Mouse (Mus musculus): Measurements from ENCODE around the gene Tpp1. TPM values are rescaled to one million over a fixed set of nuclear protein-coding genes. Genes with fewer than 3 reads are reported as not detected.
"Not testable (repeated sequence)": the region's sequence is repeated elsewhere in the genome, so short reads cannot be mapped to it uniquely, and the experiment has no call there.

Gene Tpp1
- total RNA-seq, 2 experiments from 2014 or later, result 14.2 to 34.0 TPM

DNA sequence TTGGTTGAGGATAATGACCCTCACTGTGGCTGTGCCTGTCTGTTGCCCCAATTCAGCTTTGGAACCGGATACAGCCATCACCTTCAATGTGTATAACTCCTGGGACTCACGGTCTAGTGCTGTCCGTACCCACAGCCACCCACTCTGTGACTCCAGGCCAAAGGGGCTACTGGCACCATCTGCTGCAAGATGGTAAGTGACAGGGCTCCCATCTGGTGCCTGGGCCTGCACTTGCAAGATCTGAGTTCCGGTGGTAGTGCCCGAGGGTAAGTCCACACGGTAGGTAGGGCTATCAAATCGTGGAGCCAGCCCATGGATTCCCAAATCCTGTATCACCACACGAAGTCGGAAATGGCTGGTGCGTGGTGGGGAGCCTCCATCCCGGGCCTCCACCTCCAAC is 12.3 kb upstream of the Tpp1 start:
- ATAC-seq (replicated peaks; ENCODE audit: low FRiP score, poor library complexity, severe bottlenecking), result no peak

DNA sequence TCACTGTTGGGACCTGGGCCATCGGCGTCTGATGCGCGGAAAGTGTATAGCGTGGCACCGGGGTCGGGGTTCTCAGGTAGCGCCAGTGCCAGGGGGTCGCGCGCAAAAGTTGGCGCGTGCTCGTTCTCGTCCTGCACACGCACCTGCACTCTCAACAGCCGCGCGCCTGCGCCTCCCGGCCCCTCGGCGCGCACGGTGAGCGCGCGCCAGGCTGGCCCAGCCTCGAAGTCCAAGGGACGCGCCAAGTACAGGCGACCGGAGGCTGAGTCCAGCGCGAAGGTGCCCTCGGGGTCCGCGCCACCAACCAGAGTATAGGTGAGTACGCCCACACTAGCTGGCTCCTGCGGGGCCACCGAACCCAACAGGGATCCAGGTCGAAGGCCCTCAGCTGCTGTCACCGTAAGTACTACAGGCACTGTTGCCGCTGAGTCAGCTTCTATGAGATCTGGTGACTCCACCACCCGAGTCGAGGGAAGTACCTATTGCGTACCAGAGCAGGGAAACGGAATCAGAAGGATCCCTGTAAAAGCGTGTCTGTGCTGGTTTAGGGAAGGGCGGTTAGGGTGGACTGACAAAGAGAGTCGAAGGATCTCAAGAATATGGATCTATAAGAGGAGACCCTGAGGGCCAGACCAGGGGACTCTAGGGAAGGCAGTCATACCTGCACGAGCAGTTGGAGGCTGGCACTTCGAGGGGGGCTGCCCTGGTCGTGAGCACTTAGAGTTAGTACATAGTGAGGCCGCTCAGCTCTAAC is 10.7 kb upstream of the Tpp1 start:
- ATAC-seq (replicated peaks; ENCODE audit: low FRiP score, poor library complexity, severe bottlenecking), result no peak

DNA sequence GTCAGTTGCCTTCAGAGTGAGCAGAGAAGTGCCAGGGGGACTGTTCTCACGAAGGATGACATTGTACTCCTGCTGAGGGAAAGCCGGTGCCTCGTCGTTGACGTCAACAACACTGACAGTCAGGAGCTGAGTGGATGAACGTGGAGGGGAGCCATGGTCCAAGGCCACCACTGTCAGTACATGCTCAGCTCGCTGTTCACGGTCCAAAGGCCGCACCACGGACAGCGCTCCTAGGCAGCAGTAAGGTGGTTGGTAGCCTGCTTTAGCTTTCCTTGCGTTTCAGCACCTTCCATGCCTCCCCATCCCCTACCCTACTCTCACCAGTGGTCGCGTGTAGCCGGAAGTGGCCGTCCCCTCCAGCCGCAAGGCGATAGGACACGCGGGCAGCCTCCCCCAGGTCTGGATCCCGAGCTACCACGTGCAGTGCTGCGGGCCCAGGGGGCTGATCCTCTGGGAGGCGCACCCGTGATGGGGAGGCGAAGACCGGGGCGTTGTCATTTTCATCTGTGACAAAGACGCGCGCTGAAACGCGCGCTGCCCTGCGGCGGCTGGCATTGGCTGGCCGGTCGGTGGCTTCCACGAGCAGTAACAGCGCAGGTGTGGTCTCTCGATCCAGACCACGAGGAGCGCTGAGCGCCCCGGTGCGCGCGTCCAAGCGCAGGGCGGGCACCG is 9.9 kb upstream of the Tpp1 start:
- no peak for ATAC-seq (replicated peaks; ENCODE audit: low FRiP score, poor library complexity, severe bottlenecking)

DNA sequence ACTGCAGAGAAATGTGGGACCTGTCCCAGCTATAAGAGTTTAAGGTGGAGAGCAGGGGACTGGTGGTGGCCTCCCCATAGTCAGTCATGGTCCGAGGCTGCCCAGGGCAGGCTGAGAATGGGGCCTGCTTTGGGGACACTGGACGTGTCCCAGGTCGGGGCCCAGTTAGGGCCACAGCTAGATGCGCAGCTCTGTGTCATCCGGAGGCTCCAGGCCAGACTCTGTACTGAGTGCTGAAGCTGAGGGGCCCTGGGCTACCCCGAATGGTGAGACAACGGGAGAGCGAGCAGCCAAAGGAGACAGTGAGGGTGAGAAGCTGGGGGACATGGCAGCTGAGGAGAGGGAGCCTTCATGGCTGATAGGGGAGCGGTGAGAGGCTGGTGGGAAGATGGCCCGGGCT is 1.2 kb upstream of the Tpp1 start:
- ATAC-seq (replicated peaks; ENCODE audit: low FRiP score, poor library complexity, severe bottlenecking), result no peak

DNA sequence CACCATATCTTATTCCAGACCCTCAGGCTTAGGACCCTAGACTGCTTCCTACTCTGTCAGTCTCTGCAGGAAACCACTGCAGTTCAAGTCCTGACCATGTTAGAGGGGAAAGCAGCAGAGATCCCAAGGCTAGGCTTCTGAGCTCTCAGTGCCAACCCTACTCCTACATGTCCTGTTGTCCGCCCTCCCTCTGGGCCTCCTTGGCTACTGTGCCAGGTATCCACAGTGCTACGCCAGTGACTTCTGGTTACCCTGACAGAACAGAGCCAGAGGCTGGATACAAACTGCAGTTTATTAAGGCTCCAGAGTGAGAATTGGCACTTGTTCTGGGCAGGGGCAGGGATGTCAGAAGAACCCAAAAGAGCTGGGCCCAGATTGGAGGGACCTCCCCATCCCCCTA is 681 bp upstream of the Tpp1 start:
- no peak for ATAC-seq (replicated peaks; ENCODE audit: low FRiP score, poor library complexity, severe bottlenecking)

DNA sequence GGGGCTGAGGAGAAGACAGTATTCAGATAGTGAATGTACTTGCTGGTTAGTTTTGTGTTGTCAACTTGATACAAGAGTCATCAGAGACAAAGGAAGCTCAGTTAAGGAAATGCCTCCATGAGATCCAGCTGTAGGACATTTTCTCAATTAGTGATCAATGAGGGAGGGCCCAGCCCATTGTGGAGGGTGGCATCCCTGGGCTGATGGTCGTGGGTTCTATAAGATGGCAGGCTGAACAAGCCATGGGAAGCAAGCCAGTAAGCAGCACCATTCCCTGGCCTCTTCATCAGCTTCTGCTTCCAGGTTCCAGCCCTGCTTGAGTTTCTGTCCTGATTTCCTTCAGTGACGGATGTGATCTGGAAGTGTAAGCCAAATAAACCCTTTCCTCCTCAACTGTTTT is 4.3 kb downstream of the Tpp1 start:
- no peak for ATAC-seq (replicated peaks; ENCODE audit: low FRiP score, poor library complexity, severe bottlenecking)

DNA sequence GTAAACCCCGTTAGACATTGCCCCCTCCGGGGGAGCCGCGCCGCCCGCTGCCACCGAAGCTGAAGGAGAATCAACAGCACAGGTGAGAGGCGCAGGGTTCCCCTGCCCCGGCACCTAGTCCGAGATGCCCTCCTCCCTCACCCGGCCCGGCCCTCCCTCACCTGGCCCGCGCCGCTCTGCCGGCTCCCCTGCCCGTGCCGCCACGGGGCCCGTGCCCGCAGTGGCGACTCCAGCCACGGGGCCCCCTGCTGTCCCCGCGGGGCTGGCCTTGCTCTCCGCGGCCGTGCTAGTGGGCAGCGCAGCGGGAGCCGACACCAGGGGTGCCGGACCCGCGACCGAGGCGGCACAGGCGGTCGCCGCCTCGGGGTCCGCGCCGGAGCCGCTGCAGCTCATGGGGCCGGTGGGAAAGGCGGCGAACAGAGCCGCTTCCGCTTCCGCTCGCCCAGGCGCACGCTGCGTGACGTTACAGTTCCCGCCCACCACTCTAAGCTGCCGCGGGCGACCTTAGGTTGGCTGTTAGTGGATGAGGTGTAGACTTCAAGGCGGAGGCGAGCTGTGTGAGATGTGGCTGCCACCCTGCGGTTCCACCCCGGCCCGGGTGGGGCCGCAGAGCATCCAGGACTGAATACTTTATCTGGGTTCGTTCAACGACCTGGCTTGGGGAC is 8.0 kb downstream of the Tpp1 start, which contains the start of gene Taf10:
Gene Taf10 (minus strand): TSS at position 436 of the 665 bp plus-strand sequence.
- ATAC-seq (replicated peaks; ENCODE audit: low FRiP score, poor library complexity, severe bottlenecking), result peak; percentile 98

DNA sequence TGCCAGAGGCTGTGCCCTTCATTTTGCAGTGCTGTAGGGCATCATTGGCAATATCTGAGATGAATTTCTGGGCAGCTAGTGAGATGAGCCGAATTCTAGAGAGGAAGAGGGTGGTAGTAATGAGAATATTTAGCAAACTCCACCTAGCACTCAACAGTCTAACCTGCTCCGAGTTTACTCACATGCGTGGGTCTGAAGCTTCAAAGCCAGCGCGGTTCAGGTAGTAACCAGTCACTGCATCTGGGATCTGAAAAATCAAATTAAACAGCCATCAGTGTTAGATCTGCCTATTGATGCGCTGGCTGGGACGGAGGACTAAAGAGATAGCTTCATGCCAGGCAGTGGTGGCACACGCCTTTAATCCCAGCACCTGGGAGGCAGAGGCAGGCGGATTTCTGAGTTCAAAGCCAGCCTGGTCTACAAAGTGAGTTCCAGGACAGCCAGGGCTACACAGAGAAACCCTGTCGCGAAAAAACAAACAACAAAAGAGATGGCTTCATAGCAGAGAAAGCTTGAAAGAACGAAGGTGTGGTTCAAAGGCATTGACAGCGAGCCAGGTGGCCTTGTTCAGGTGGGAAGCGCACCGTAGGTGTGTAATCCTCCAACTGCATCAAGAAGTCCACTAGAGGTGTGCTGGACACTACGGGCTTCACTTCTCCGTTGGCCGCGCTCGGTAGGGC is 8.6 kb downstream of the Tpp1 start:
- ATAC-seq (replicated peaks; ENCODE audit: low FRiP score, poor library complexity, severe bottlenecking), result not testable (repeated sequence)

DNA sequence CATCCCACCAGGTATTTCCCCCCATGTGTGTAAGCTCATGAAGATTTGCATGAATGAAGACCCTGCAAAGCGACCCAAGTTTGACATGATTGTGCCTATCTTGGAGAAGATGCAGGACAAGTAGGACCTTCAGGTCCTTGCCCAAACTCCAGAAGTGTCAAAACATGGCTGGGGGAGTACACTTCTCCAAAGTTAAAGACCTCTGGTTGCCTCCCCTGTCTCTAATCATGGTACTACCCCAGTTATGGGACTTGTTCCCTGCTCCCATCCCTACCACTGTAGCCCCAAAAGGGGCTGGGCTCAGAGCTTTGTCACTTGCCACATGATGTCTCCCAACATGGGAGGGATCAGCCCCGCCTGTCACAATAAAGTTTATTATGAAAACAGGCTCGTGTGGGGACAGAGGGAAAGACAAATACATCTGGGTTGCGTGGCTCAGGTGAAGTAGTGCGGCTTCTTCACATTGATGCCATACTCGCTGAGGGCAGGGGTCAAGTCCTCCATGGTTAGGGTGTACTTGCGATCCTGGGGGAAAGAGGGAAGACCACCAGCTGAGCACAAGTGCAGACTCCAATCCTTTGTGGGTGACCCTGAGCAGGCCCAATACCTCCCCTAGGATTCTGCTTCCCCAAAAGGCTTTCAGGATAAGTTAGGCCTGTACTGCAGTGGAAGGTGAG is 9.4 kb downstream of the Tpp1 start:
- ATAC-seq (replicated peaks; ENCODE audit: low FRiP score, poor library complexity, severe bottlenecking), result not testable (repeated sequence)

DNA sequence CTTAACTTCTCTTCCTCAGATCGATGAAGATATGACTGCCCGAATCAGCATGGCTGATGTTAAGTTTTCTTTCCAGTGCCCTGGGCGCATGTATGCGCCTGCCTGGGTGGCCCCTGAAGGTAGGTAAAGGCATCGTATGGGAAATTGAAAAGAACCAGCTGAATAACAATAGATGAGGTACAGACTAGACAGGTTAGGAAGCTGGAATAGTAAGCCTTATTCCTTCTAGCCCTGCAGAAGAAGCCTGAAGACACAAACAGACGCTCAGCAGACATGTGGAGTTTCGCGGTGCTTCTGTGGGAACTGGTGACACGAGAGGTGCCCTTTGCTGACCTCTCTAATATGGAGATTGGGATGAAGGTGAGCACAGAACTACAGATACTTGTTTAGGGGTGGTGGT is 10.1 kb downstream of the Tpp1 start:
- ATAC-seq (replicated peaks; ENCODE audit: low FRiP score, poor library complexity, severe bottlenecking), result no peak

DNA sequence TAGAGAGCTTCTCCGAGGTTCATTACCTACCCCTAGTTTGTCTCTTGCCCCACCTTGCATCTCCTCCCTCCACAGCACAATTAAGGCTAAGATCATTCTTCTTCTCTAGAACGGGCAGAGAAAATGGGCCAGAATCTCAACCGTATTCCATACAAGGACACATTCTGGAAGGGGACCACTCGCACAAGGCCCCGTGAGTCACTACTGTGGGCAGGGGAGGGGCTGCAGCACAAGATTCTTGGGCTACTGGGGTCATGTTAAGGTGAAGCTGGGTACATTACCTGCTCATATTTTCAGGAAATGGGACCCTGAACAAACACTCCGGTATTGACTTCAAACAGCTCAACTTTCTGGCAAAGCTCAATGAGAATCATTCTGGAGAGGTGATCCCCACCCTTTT is 11.2 kb downstream of the Tpp1 start:
- ATAC-seq (replicated peaks; ENCODE audit: low FRiP score, poor library complexity, severe bottlenecking), result no peak

DNA sequence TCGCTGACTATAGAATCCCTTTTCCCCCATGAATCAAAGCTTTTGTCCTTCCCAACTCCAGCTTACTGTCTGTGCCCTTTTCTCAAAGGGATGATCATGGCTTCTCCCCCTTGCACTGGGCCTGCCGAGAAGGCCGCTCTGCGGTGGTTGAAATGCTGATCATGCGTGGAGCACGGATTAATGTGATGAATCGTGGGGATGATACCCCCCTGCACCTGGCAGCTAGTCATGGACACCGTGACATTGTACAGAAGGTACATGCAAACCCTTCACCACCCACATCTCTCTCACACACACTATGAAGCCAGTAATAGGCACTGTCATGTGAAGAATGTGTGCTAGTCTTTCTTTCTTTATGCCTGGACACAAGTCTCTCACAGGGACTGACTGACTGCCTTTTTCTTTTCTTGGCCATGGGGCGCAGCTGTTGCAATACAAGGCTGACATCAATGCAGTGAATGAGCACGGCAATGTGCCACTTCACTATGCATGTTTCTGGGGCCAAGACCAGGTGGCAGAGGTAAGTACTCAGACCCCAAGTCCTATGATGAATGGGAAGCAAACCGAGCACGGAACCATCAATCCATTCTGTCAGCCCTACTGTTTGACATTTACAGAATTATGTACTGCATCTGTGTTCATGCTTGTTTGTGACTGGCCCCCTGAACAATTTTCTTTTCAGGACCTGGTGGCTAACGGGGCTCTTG is 11.8 kb downstream of the Tpp1 start:
- ATAC-seq (replicated peaks; ENCODE audit: low FRiP score, poor library complexity, severe bottlenecking), result no peak

DNA sequence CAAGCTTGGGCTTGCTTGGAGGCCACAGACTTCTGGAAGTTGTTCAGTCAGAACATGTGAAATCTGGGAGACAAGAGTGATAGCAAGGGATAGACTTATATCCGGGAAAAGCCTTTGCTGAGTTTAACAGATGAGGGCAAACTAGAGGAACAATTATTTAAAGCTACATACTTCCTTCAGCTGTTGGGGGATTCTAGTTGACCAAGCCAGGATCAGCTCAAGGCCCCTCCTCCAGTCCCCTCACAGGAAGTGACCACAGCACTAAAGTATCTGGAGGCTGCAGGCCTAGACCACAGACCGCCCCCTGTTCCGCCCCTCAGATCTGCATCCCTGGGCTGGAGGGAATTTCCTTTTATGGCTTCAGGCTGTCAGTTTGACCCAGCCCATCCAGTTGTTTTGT is 13.1 kb downstream of the Tpp1 start:
- no peak for ATAC-seq (replicated peaks; ENCODE audit: low FRiP score, poor library complexity, severe bottlenecking)

DNA sequence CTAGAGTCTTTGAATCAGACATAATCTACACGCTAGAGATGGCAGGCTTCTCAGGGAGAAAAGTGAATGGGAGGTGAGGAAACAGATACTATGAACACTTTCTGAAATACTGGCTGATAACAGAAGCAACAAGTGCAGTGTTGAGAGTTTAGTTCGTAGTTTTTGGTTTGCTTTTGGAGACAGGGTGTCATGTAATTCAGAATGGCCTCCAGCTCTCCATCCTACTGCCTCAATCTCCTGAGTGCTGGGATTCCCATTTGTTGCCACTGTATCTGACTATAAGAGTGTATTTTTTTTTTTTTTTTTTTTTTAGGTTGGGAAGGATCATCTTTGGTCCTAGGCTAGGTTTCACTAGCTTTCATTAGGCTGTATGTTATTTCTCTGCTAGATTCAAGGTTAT is 13.7 kb downstream of the Tpp1 start:
- ATAC-seq (replicated peaks; ENCODE audit: low FRiP score, poor library complexity, severe bottlenecking), result no peak

DNA sequence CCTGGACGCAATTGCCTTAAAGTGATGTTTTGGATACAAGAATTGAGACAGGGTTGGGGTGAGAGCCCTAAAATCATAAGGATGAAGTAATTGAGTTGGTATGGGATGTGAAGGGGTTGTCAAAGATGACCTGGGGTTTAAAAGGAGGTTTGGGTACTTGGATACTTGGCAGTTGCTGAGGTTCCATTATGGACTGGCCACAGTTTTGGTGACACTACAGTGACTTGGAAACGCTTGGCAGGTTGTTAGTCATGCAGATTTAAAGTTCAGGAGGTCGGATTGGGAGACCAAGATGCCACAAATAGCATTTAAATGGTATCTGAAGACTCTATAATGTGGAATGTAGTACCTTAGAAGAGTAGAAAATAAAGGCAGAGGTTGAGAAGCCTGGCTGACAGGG is 14.4 kb downstream of the Tpp1 start:
- ATAC-seq (replicated peaks; ENCODE audit: low FRiP score, poor library complexity, severe bottlenecking), result no peak

DNA sequence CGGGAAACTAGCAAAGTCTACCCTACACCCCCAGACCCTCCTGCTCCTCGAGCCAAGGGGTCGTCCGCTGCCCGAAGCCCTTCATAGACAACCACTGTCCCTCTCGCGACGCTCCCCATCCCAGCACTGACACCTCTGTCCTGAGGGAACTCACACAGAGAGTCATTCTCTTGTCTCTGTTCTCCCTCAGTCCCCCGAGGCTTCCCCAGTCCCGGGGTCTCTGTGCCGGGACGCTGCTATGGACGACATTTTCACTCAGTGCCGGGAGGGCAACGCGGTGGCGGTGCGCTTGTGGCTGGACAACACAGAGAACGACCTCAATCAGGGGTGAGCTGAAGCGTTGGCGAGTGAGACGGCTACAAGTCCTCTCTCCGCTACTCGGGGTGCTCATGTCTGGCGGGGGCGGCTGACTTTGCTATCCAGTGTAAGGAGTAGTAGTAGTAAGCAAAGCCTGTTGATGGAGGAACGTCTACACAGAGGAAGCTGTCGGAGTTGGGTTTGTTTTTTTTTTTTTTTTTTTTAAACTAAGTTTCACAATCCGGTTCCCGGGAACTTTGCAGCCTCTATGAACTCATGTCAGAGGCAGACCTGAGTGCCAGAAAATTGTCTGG is 15.0 kb downstream of the Tpp1 start, which contains the start of gene Rrp8:
Gene Rrp8 (minus strand): TSS at position 475 of the 611 bp plus-strand sequence.
- peak; percentile 56 for ATAC-seq (replicated peaks; ENCODE audit: low FRiP score, poor library complexity, severe bottlenecking)

DNA sequence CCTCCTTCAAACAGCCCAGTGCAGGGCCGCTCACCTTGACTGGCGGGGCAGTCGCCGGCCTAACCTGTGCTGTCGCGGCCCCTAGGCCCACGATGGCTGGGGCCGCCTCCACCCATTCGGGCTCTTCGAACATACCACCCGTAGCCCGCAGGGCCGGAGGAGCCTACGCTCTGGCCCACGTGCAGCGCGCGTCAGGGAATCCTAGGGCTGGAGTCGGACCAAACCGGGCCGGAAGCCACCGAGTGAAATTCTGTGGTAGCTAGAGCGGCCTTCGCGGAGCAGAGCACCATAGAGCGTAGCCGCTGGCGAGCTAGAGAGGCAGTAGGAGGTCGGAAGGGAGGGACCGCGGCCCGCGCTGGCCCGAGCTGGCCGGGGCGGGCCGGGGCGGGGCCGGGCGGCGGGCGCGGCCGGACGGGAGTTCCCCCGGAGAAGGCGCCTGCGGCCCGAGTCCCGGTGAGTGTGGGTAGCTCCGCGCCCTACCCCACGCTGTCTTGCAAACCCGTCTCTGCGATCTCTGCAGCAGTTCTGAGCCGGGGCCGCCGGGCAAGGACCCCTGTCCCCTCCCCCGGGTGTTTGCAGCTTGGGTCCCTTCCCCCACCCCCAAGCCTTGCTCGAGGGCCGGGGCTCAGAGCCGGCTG is 15.7 kb downstream of the Tpp1 start, which contains the start of gene Ilk:
Gene Ilk (plus strand): TSS at position 329 of the 638 bp plus-strand sequence.
- peak; percentile 92 for ATAC-seq (replicated peaks; ENCODE audit: low FRiP score, poor library complexity, severe bottlenecking)

DNA sequence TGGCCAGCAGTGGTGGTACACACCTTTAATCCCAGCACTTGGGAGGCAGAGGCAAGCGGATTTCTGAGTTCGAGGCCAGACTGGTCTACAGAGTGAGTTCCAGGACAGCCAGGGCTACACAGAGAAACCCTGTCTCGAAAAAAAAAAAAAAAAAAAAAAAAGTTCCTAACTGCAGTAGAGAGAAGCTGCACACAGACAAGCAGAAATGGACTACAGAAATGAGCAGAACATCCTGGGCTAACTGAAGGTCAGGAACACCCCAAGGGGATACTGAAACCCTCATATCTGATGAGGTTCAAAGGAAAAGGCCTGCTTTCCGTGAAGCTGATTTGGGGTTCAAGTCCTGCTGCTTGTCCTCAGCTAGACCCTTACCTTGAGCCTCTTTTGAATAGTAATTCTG is 16.6 kb downstream of the Tpp1 start:
- not testable (repeated sequence) for ATAC-seq (replicated peaks; ENCODE audit: low FRiP score, poor library complexity, severe bottlenecking)

Data from erythroblast, adult 5-6 weeks (primary cell).